Mouse (Mus musculus) ovary, adult 18-20 months (tissue): ENCODE data around the gene Ifitm5.

ENCODE experiments used
- DNase-seq: peaks from one replicate; pipeline ENCODE4 v3.0.0; 2022; ENCODE audit warnings: low spot score, mixed read lengths

The Ifitm5 gene

DNA sequence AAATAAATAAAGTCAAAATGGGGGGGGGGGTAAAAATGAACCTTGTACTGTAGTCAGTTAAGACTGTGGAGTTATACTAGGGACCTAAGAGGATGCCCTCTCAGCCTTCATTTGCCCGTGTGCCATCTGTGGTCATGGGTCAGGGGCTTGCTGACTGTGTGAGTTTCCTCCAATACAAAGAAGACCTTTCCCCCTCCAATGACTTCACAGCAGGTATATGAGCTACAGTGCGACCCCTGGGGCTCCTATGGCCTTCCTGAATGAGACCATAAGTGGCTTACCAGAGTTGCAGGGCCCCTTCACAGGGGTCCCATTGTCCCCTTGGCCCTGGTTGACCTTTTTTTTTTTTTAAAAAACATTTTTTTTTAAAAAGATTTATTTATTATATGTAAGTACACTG, 11.3 kb upstream of the Ifitm5 start:
- no peak for DNase-seq

DNA sequence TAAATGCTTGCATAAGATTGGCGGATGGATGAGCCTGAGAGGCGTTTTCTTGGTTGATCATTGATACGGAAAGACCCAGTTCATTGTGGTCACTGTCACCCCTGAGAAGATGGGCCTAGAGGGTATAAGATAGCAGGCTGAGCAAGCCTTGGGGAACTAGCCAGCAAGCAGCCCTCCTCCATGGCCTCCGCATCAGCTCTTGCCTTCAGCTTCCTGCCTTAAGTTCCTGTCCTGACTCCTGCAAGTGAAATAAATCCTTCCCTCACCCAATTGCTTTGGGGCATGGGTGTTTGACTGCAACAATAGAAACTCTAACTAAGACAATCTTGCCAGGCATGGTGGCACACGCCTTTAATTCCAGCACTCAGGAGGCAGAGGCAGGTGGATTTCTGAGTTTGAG, 9.9 kb upstream of the Ifitm5 start:
- DNase-seq, result no peak

GRCm38 (mm10) chr7:140959181-140959901, 9.2 kb upstream of the Ifitm5 start:
- DNase-seq, result no peak

GRCm38 (mm10) chr7:140956556-140956869, 6.4 kb upstream of the Ifitm5 start:
- DNase-seq, result no peak

- DNase-seq, result peak; percentile 79
Measured at GRCm38 (mm10) chr7:140955758-140956555, 5.9 kb upstream of the Ifitm5 start, which contains the start of the genes Gm45717 and Ifitm2. Gene Gm45717, minus strand, starts transcription at chr7:140955937. Gene Ifitm2, minus strand, starts transcription at chr7:140955987.

- no peak for DNase-seq
Measured at GRCm38 (mm10) chr7:140955342-140955741, 5.3 kb upstream of the Ifitm5 start.

- DNase-seq, result no peak
Measured at GRCm38 (mm10) chr7:140954733-140955071, 4.6 kb upstream of the Ifitm5 start.

DNA sequence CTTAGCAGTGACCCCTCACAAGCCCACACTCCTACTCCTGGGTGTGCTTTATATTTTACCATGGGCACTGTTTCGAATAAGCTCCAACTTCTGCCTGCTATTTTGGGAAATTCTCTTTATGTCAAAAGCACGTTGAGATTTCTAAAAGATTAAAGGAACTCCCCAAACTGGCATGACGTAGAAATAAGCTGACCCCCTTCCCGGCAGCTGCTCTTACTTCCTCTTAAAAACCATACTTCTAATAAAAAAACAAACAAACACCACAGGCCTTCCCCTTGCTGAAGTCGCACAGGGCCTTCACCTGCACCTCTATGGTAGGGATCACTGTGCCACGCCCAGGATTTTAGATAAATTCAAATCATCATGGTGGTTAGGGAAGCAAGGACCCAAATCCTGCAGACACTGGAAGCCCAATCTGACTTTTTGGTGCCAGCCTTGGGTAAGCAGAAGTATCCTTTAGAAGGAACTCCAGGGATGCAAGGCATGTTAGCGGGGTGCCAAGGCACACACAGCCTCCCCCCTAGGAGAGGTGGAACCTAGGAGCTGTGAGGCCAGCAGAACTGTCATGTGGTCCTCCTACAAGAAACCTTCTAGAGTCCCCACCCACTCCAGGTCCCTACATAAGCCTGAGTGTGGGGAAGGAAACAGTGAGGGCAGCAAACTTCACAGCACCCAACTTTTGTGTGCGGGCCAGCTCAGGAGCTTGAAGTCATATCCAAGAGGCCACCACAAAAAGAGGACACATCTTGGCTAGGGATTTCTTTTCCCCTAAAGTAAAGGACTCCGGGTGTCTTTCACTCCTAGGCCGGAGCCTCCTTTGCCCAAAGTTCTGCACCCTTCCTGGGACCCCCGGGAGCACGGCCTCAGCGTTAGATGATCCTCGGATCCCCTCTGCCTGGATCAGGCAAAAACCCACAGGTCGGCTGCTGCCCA, 4.0 kb upstream of the Ifitm5 start:
- no peak for DNase-seq

- DNase-seq, result no peak
Measured at GRCm38 (mm10) chr7:140953133-140953532, 3.0 kb upstream of the Ifitm5 start.

GRCm38 (mm10) chr7:140952441-140952840, 2.4 kb upstream of the Ifitm5 start:
- DNase-seq, result no peak

GRCm38 (mm10) chr7:140951765-140952164, 1.7 kb upstream of the Ifitm5 start:
- DNase-seq, result no peak

DNA sequence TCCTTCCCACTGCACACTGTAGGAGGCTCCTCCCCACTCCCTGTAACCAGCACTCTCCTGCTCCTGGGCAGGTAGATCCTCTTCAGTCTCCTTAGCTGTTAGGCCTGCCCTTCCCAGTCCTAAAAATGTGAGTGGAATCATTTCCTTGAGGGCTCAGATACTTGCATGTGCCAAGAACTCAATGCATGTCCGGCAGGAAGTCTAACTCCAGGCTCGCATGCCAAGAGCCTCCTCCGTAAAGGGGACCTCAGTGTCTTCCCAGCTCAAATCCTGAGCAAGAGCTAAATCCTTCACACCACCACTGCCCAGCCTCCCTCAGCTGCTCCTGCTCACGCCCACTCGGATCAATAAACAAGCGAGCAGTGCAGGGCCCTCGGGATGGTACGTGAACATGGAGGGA, 960 bp upstream of the Ifitm5 start:
- no peak for DNase-seq

DNA sequence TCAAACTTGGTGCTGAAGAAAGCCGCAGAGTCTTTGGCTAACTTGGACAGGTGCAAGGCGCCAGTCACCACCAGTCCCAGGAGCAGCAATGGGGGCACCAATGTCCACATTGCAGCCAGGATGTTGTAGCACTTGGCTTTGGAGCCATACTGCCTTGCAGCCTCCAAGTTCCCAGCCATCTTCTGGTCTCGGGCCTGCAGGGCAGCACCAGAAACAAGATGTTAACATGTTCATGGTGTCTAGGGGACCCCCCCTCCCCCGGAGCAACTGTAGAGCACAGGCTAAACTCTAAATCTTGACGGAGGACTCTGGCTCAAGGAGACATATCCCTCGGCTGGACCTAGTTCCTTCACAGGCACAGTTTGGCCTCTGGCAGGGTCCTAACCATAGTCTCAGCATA, 836 bp downstream of the Ifitm5 start:
- DNase-seq, result no peak

GRCm38 (mm10) chr7:140948161-140948560, 1.9 kb downstream of the Ifitm5 start:
- DNase-seq, result peak; percentile 85

GRCm38 (mm10) chr7:140946980-140947379, 3.1 kb downstream of the Ifitm5 start:
- DNase-seq, result no peak

DNA sequence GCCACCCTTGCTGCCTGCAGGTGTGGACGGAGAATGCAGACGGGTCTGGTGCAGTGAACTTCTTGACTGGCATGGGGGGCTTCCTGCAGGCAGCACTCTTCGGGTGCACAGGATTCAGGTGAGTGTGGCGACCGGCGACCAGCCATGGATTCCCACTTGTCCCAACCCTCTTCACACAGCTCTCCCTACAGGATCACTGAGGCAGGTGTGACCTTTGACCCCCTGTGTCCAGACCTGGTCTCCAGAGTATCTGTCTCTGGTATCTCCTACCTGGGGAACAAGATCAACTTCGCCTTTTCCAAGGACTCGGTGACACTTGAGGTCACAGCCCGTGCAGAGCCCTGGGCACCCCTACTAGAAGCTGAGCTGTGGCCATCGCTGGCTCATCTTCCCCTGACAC, 3.8 kb downstream of the Ifitm5 start:
- no peak for DNase-seq

DNA sequence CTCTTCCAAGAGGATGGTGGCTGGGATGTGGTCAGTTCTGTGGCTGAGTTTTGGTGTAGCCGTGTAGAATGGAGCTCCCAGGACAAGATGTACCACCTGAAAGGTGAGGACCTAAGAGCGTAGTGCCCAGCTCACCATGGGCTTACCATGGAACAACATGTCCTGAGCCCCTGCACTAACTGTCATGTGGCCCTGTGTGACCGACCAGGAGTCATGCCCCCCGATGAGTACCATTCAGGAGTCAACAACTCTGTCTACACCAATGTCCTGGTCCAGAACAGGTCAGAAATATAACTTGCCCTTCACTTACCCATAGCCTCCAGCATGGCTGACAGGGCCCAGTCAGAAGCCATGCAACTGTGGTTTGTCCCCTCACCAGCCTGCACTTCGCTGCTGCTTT, 4.8 kb downstream of the Ifitm5 start:
- DNase-seq, result no peak

DNA sequence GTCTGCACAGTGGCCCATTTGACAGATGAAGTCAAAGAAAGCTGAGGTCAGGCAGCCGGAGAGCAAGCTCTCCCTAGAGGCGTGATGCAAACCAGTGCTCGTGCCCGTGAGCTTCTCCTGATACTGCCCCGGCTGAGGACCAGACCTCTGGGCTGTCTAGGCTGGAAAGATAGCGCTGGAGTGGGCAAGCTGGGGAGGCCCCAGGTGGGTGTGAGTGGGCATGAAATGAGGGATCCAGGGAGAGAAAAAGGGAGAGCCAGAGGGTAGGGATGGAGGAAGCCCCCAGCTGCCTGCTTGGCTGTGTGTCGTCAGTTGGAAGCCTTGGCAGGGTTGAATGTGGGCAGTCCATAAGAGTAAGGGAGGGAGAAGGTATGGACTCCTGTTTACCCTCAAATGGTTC, 5.9 kb downstream of the Ifitm5 start:
- no peak for DNase-seq

DNA sequence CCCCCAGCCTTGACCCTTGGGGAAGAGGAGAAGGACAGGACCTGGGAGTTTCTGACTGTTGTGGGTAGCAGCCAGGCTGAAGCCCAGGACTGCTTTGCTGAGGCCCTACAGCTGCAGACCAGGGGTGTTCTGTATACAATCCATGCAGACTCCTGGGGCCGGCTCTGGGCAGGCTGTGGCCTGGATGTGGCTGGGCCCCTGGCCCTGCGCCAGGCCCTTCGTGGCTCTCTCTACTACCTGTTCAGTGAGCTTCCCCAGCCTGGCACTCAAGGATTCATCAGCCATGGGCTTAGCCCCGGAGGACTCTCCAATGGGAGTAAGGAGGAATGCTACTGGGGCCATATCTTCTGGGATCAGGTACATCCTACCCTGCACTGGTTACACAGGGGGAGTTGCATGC, 6.7 kb downstream of the Ifitm5 start:
- DNase-seq, result no peak

GRCm38 (mm10) chr7:140942811-140943210, 7.3 kb downstream of the Ifitm5 start:
- no peak for DNase-seq

- DNase-seq, result no peak
Measured at GRCm38 (mm10) chr7:140942341-140942740, 7.8 kb downstream of the Ifitm5 start.

- DNase-seq, result peak; percentile 86
Measured at GRCm38 (mm10) chr7:140941222-140942051, 8.7 kb downstream of the Ifitm5 start, which contains the start of gene Pgghg. Gene Pgghg, plus strand, starts transcription at chr7:140941391.
